Mouse (Mus musculus) induced T-regulatory cell, adult 2 months (primary cell): ENCODE measurements at regions not wholly inside any gene's neighbourhood (a gene's known extent, or its start where the extent isn't known, plus 50 kb on each side); places are given as distances from the start of the nearest gene placed in this dataset.

Experiments
- DNase-seq: peaks from one replicate; pipeline ENCODE4 v3.0.0-alpha.2; 2012; ENCODE audit warnings: low read depth

- DNase-seq: no peak
These were observed 273.2 kb downstream of the Rwdd3 start for GRCm38 (mm10) chr3:120898258-120898657.

GRCm38 (mm10) chr3:120897758-120898157 lies 273.7 kb downstream of the Rwdd3 start:
- no peak for DNase-seq

GRCm38 (mm10) chr3:120897221-120897620 lies 274.3 kb downstream of the Rwdd3 start:
- DNase-seq: no peak

- DNase-seq: no peak
These were observed 285.2 kb downstream of the Rwdd3 start for GRCm38 (mm10) chr3:120886063-120886841.

DNA sequence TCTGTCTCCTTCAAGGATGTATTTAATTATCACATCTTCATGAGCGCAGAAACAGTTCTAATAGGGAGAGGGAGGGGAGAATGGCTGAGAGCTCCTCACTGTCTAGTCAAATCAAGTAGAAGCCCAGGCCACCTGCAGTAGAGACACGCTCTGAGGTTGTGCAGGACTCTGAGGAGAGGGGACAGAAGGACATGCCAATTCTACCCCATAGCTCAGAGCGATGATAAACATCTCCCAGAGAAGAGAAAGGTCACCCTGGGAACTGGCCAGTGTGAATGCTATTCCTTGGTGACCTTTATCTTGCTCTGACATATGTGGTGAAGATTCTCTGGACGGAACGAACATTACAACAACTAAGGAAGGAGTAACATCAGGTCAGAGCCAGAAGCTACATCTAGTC lies 286.1 kb downstream of the Rwdd3 start:
- no peak for DNase-seq

- DNase-seq: no peak
These were observed 287.3 kb downstream of the Rwdd3 start for GRCm38 (mm10) chr3:120884189-120884588.

GRCm38 (mm10) chr3:120883650-120884049 lies 287.8 kb downstream of the Rwdd3 start:
- no peak for DNase-seq

- no peak for DNase-seq
These were observed 292.1 kb downstream of the Rwdd3 start for GRCm38 (mm10) chr3:120879409-120879808.

DNA sequence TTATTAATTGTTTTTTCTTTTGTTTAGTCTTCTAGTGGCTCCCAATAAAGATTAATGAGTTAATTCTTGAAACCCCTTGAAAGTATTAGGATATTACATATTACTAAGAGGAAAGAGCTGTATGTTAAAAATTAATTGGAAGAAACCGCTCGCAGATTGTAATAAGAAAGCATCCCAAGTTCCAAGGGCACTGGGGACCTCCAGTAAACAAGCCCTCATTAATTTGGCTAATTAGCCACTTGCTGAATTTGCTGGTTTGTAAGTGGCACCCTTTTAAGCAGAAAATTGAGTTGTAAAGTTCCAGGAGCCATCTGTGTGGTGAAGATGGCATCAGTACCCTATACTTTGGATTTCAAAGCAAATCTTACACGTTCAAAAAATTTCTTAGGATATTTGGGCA lies 295.8 kb downstream of the Rwdd3 start:
- no peak for DNase-seq

DNA sequence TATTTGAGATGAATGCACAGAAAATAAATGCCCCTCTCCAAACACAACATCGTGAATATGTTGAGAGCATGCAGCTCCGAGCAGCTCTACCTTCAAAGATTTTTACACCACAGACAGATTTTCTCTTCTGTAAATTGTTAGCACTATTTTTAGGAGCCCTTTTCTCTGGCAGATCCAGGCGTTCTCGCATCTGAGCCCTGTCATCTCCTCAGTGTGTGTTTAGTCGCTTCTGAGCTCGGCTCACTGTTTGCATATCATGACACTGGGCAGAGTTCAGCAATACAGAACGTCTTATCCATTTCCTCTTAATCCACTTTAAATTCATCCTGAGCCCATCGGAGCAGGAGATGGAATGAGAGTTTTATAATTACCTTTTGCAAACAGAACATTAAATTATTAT lies 306.5 kb downstream of the Rwdd3 start:
- no peak for DNase-seq

- no peak for DNase-seq
These were observed 309.9 kb downstream of the Rwdd3 start for GRCm38 (mm10) chr3:120861641-120862040.

GRCm38 (mm10) chr3:120858281-120858680 lies 313.2 kb downstream of the Rwdd3 start:
- DNase-seq: no peak

GRCm38 (mm10) chr3:120854322-120854721 lies 317.2 kb downstream of the Rwdd3 start:
- no peak for DNase-seq

- DNase-seq: no peak
These were observed 327.9 kb downstream of the Rwdd3 start for GRCm38 (mm10) chr3:120843623-120844022.

- DNase-seq: no peak
These were observed 348.0 kb downstream of the Rwdd3 start for GRCm38 (mm10) chr3:120823536-120823935.

DNA sequence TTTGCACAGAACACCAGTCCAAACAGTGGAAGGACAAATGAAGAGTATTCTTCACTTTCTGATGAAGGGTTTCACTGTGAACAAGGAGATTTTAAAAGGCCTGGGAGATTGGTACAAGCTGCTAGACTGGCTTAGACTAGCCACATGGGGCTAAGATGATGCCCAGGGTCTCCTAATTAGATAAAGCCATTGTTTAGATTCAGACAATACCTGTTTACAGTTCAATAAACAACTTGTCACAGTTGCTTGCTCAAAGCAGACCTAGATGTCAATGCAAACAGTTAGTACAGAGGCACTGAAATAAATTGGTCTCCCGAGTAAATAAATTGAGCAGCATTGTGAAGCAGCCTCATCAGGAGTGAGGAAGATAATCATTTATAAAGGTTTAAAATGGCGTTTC lies 359.6 kb downstream of the Rwdd3 start:
- no peak for DNase-seq

DNA sequence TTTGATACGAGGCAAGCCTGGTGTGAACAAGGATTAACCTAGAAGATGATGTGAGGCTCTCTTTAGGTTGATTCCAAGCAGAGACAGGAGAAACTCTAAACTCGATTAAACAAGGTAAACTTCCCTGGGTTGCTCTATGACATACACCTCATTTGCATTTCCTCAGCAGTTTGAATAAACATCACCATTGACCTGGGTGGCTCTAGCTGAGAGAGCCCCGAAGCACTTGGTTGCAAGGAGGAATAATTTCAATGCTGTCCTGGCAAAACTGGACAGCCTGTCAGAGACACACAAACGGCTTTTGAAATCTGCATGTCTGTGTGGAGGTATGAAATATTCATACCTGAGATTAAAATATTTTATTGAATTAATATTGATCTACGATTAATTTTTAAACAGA lies 361.0 kb downstream of the Rwdd3 start:
- no peak for DNase-seq

DNA sequence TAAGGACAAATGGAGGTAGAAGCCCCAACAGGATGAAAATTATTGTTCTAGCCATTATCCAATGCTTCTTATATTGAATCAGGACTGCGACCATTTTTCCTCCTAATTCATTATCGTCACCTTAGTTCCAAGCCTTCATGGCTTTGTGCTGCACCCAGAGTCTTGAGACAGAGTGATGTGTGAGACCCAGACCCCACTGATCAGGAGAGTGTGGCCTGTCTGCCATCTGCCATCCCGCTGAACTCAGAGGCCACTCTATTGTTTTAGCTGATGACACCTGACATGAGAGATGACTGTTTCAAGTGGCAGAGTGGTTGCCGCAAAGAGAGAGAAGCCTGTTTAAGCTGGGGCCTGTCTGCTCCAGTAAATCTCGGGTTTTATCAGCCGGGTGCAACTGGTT lies 361.4 kb downstream of the Rwdd3 start:
- no peak for DNase-seq

DNA sequence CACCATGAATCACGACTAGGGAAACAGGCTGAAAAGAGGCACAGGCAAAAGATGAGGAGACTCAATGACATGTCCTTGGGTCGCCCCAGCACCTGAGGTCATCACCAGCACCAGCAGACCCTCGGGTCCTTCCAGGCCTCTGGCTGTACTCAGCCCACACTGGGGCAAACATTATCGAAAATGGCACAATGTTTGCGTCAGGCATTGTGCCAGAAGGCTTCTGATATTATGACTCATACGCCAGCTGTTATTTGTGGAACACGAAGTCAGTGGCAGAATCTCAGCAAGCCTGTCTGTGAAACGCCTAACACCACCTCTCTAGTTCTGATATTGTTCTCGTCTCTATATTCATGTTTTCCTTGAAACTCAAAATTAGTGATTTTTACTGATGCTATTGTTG lies 384.8 kb downstream of the Rwdd3 start:
- DNase-seq: no peak

DNA sequence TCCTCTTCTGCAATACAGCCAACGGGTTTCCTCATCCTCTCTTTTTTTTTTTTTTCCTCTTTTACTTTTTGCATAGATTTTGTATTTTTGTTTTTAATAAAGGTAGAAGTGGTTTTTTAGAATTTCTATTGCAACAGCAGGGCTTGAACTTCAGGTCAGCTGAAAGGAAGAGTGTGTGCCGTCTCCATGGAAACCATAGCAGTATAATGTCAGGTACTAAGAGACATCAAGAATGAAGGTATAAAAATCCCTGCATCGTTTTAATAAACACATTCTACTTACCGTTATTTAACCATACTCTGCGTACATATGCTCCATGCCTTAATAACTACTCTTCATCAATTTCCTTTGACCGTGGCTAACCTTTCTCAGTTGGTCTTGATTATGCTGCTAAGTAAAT lies 390.0 kb downstream of the Rwdd3 start:
- no peak for DNase-seq

- DNase-seq: no peak
These were observed 392.4 kb downstream of the Rwdd3 start for GRCm38 (mm10) chr3:120779091-120779490.

DNA sequence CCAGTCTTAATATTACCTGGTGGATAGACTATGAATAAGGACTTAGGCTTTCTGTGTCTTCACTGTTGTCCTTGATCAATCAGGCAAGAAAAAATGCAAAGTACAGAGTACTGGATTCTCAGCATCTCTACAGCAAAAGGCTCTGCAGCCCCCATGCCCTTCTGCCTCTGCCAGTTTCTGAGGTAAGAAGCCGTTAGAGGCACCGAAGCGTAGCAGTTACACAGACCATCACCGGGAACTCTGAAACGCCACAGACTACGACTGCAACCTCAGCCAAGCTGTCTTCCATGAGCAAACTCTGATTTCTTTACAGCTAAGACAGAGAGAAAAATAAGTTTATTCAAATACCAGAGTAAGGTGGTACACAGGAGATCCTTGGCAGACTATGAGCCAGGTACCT lies 396.5 kb downstream of the Rwdd3 start:
- DNase-seq: no peak

- DNase-seq: no peak
These were observed 409.8 kb downstream of the Rwdd3 start for GRCm38 (mm10) chr3:120761681-120762080.

DNA sequence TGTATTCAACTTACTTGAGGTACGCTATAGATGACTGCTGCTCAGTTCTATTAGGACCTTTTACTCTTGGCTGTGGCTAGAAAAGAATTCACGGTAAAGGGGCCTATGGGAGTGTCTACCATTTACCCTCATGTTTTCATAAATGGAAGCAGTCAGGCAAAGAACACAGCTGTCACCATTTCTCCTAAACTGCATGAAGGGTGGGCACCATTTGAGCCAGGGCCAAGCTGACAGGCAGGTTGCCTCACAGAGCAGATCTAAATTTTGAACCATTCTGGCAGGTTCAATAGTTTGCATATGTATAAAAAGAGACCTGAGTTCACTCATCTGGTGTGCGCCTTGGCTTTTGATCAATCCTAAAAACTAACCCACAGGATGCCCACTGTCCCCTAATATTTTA lies 410.3 kb downstream of the Rwdd3 start:
- no peak for DNase-seq
